Mouse (Mus musculus): ENCODE measurements around the gene Sh3bgrl2.

Gene Sh3bgrl2

GRCm38 (mm10) chr9:83591848-83592456 lies 43.8 kb downstream of the Sh3bgrl2 start:
- DNase-seq, result no peak

- DNase-seq, result no peak
Observed at GRCm38 (mm10) chr9:83593811-83594210, 45.7 kb downstream of the Sh3bgrl2 start.

- DNase-seq, result no peak
Observed at GRCm38 (mm10) chr9:83596132-83596531, 48.0 kb downstream of the Sh3bgrl2 start.

- no peak for DNase-seq
Observed at GRCm38 (mm10) chr9:83596646-83597481, 48.7 kb downstream of the Sh3bgrl2 start.

DNA sequence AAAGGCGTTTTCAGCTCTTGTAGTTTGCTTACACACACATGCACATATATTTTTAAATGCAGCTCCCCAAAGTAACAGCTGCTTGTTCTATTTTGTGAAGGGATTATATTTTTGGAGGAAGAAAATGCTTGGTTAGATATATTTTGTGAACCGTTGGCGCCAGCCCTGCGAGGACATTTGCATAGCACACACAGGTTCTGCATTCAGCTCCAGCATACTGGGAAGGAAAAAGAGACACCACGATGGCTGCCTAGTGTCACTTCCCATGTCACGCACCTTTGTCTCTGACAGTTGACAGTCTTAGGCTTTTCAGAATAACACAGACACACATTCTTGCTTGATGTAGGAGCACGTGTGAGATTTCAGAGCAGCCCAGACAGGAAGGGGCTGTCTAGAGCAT lies 49.9 kb downstream of the Sh3bgrl2 start:
- DNase-seq, result no peak

DNA sequence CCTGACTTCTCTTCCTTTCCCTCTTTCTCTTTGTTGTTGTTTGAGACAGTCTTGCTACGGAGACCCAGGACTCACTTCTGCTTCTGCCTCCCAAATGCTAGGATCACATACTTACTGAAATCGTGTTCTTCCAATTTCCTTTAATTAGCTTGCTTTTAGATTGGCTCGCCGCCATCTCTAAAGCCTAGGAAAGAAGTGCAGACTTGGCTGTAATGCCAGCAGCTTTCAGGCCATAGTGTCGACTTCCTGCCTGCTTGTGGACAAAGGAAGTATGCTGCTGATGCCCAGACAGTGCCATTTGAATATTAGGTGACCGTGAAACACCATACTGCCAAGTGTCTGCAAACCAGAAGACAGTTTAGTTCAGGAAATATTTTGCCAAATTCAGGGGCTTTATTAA lies 51.4 kb downstream of the Sh3bgrl2 start:
- peak; percentile 43 to 47 for DNase-seq

- DNase-seq, result peak; percentile 64 to 71
Observed at GRCm38 (mm10) chr9:83600286-83601048, 52.3 kb downstream of the Sh3bgrl2 start.

DNA sequence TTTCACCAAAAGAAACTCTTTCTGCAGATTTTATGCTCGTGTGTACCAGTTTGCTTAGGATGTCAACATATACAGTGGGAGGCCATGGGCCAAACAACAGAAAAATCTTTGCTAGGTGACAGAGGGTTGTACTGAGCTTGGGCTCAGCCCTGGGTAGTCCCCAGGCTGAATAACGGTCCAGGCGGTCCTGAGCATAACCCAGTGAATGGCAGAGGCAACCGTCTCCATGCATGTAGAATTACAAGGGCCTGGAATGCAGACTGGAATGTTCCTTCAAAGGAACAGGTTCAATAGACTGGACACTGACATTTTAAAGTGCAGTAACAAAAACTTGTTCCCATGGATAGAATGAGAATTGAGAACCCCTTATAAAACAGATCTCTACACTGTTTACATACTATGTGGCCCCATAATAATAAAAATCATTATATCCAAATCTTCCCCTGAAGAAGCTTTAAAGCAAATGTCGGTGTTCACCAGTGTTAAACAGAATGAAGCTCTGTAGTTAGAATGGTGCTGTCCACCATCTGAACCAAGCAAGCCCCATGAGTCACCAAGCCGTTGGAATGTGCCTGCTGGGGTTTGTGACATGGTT lies 54.1 kb downstream of the Sh3bgrl2 start:
- DNase-seq, result no peak

GRCm38 (mm10) chr9:83603159-83603558 lies 55.0 kb downstream of the Sh3bgrl2 start:
- DNase-seq, result no peak

- DNase-seq, result peak; percentile 10 to 43
Observed at GRCm38 (mm10) chr9:83605886-83606640, 57.9 kb downstream of the Sh3bgrl2 start.

GRCm38 (mm10) chr9:83608135-83608534 lies 60.0 kb downstream of the Sh3bgrl2 start:
- no peak for DNase-seq

DNA sequence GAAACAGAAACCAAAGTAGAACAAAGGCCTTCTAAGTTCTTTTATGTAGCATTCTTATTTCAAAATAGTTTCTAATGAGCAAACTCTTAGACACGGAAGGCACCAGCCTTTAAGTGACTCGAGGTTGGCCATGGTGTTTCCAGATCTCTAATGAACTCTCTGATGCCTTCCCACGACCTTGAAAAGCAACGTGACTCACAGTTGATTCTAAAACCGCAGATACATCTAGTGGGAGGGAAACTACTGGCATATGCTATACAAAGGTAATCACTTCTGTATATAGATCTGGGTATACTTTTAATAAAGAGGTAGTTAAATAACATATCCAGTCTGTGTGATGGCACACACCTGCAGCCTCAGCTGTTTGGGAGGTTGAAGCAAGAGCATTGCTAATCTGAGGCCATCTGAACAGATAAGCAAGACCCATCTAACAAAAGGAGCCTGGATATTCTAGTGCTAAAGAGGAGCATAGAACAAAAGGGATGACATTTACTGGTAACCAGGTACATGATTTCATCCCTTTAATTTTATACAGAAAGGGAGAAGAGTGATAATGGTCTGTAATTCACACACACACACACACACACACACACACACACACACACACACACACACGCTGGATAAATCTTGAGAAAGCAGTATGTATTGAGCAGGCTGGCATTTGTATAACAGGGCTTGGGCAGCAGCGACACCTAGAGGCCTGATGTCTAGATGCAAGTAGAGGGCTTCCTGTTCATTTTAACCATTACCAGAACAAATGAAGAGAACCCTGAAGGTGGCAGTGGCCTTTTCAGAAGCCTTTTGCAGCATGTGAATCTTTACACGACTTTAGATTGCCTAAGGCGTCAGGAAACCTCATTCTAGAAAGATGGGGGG lies 61.5 kb downstream of the Sh3bgrl2 start:
- peak; percentile 92 to 94 for DNase-seq

- DNase-seq, result no peak
Observed at GRCm38 (mm10) chr9:83615912-83616585, 67.9 kb downstream of the Sh3bgrl2 start.

GRCm38 (mm10) chr9:83616586-83617081 lies 68.5 kb downstream of the Sh3bgrl2 start:
- no peak for DNase-seq

DNA sequence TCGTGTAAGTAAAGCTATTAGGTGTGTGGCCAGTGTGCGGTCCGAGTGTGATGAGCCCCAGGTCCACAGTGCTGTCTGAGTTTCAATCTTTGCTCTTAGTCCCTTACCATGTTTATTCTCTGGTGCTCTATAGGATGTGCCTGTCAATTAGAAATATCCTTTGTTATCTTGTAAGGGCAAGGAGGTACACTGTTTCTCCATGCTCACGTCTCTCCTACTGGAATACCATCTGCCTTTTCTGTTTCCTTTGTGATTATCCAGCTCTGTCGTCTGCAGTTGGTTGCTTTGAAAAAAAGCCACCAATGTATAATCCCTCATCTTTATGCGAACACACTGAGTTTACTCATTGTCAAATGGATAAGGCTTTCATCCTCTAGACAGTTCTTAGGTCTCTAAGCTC lies 75.3 kb downstream of the Sh3bgrl2 start:
- no peak for DNase-seq

DNA sequence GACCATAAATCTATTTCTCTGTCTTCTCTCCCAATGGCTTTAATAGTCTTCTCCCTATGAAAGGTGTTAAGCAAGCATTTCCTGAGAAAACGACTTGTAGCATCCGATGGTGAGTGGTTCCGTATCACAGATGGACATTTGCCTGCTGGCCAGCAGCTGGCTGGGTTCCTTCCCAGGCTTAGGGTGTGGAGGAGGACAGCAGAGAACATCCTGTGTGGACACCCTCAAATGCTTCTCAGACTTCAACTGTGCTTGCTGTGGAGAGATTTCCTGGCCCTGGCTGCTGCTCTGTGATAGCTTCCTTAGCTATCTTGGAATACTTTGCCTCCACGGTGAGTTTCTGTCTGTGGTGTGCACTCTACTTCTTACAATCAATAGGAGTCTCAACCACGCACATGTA lies 76.1 kb downstream of the Sh3bgrl2 start:
- no peak for DNase-seq

GRCm38 (mm10) chr9:83625085-83625484 lies 77.0 kb downstream of the Sh3bgrl2 start:
- DNase-seq, result no peak

- DNase-seq, result no peak
Observed at GRCm38 (mm10) chr9:83628669-83629612, 80.8 kb downstream of the Sh3bgrl2 start.

DNA sequence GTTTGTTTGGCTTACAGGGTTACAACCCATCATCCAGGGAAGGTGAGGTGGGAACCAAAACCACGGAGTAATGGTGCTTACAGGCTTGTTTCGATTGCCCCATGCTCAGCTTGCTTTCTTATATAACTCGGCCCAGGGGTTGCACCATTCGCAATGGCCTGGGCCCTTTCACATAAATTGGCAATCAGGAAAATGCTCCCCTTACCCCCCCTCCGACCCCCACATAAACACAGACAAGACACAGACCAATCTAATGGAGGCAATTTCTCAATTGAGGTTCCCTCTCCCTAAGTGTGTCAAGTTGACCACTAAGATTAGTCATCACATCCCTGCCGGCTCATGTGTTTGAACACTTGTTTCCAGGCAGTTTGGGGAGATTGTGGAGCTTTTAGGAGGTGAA lies 82.2 kb downstream of the Sh3bgrl2 start:
- DNase-seq, result no peak
